Mouse (Mus musculus): ENCODE measurements around the gene Stard13. TPM values are rescaled to one million over a fixed set of nuclear protein-coding genes. Genes with fewer than 3 reads are reported as not detected.

Gene Stard13
- polyA plus RNA-seq, 1 experiment from 2014 or later = 4.2 TPM

DNA sequence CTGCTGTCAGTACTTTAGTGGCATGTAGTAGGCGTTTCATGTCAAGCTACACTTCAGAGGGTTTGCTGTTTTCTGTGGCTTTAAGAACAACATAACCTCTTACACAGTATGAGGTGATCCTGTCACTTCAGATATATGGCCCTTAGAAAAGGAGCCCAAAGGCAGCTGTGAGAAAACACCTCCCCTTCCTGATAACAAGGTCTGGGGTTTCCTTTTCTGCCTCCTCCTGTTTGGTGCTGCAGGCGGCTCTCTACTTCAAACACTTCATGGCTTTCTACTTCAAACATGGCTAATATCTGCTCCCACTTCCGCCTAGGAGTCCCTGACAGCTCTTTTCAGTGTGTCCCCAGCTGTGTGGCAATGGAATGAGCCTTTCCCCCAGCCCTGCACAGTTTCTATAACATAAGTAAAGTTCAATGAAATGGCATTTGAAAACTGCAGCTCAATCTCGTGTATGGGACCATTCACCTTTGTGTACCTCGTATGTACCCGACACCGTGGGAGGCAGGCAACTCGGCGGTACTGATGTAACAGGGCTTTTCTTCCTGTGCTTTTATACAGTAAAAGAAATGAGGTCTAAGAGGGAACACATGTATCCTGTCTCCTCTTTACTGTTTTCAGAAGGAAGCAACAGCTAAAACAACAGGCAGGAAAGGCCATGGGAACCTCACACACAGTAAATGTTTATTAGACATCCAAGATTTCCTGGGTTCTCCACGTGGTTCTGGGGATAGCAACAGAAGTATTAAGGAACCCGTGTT is 13.7 kb upstream of the Stard13 start:
- WGBS = 74% methylated on average over 11 of the region's 11 CpGs
- DNase-seq (ENCODE audit: low spot score) = no peak

GRCm38 (mm10) chr5:151246287-151246686 is 12.7 kb upstream of the Stard13 start:
- 95% methylated on average over 2 of the region's 2 CpGs for WGBS
- Histone ChIP-seq H3K4me3 (no peak overlapping the region), H3K36me3 (replicated peaks) (no peaks in the 10 kb centered on the region), H3K27me3 (replicated peaks; ENCODE audit: low read depth, poor library complexity, severe bottlenecking) (no peaks in the 10 kb centered on the region), H3K9me3 (no peaks in the 10 kb centered on the region), H3K27ac (replicated peaks) (no peak overlapping the region), H3K4me1 (peaks cover 7% of the 10 kb centered on the region; the same call in 1 of the 2 replicates)
- DNase-seq (ENCODE audit: low spot score) = no peak

More for the DNA sequence above, 13.7 kb upstream of the Stard13 start:
- Histone ChIP-seq H3K36me3 (replicated peaks) (no peaks in the 10 kb centered on the region), H3K27me3 (replicated peaks; ENCODE audit: low read depth, poor library complexity, severe bottlenecking) (no peaks in the 10 kb centered on the region), H3K4me3 (no peak overlapping the region), H3K9me3 (no peaks in the 10 kb centered on the region), H3K27ac (replicated peaks) (no peak overlapping the region), H3K4me1 (peaks cover 7% of the 10 kb centered on the region; the same call in 1 of the 2 replicates)

- Histone ChIP-seq H3K4me1 (peaks cover 7% of the 10 kb centered on the region; the same call in 1 of the 2 replicates), H3K27ac (replicated peaks) (no peak overlapping the region), H3K36me3 (replicated peaks) (no peaks in the 10 kb centered on the region), H3K9me3 (no peaks in the 10 kb centered on the region), H3K4me3 (no peak overlapping the region), H3K27me3 (replicated peaks; ENCODE audit: low read depth, poor library complexity, severe bottlenecking) (no peaks in the 10 kb centered on the region)
- 92% methylated on average over 5 of the region's 5 CpGs for WGBS
- no peak for DNase-seq (ENCODE audit: low spot score)
These were observed 11.9 kb upstream of the Stard13 start for GRCm38 (mm10) chr5:151245571-151245970.

DNA sequence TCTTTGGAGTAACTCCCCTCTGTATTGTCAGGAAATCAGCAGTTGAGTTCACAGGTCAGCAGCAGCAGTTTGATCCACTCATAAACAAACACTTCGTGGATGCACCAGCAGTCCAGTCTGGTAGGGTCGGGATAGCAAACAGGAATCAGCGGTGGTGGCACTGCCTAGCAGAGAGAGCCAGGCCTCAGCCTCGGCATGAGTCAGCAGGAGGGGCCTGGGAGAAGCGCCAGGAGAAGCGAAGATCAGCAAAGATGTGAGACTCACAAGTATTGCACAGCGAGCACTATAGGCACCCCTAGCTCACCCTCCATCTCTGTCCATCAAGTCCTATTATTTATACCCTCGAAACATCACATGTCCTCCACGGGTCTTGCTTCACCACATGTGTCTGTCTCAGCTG is 5.1 kb upstream of the Stard13 start:
- peaks cover 2% of the 10 kb centered on the region for H3K4me1 ChIP-seq
- no peaks in the 10 kb centered on the region for H3K9me3 ChIP-seq
- DNase-seq (ENCODE audit: low spot score) = no peak
- H3K27ac ChIP-seq (replicated peaks) = no peak overlapping the region
- WGBS = 85% methylated on average over 9 of the region's 9 CpGs
- H3K36me3 ChIP-seq (replicated peaks) = no peaks in the 10 kb centered on the region
- peaks cover 19% of the 10 kb centered on the region for H3K27me3 ChIP-seq (replicated peaks; ENCODE audit: low read depth, poor library complexity, severe bottlenecking)
- H3K4me3 ChIP-seq = no peak overlapping the region

DNA sequence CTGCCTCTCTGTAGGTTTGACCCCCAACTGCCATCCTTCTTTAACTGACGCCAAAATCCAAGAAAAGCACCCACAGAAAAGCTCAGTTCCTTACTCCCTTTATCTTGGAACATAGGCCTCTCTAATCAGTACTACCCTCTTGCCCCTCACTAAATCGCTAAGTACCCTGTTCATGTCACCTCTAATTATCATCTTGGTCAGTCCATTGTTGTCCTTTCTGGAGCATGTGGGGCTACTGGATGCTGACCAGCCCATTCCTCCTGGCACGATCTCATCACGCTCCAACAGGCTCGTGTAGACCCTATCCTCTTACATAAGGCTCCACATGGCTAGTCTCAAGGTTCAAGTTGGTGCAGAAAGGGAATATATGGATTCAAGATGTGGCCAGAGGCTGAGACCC is 2.8 kb upstream of the Stard13 start:
- no peak overlapping the region for H3K4me3 ChIP-seq
- H3K27ac ChIP-seq (replicated peaks) = no peak overlapping the region
- WGBS = 70% methylated on average over 5 of the region's 5 CpGs
- H3K27me3 ChIP-seq (replicated peaks; ENCODE audit: low read depth, poor library complexity, severe bottlenecking) = peaks cover 39% of the 10 kb centered on the region
- peaks cover 15% of the 10 kb centered on the region for H3K4me1 ChIP-seq
- DNase-seq (ENCODE audit: low spot score) = no peak
- no peaks in the 10 kb centered on the region for H3K9me3 ChIP-seq
- H3K36me3 ChIP-seq (replicated peaks) = no peaks in the 10 kb centered on the region

GRCm38 (mm10) chr5:151232576-151233299 is 898 bp downstream of the Stard13 start:
- Histone ChIP-seq H3K9me3 (no peaks in the 10 kb centered on the region), H3K4me1 (peaks cover 15% of the 10 kb centered on the region), H3K4me3 (peak overlapping the region; percentile 73), H3K27ac (replicated peaks) (no peak overlapping the region), H3K36me3 (replicated peaks) (no peaks in the 10 kb centered on the region), H3K27me3 (replicated peaks; ENCODE audit: low read depth, poor library complexity, severe bottlenecking) (peaks cover 43% of the 10 kb centered on the region)
- DNase-seq (ENCODE audit: low spot score) = no peak
- 13% methylated on average over 13 of the region's 13 CpGs for WGBS

GRCm38 (mm10) chr5:151231861-151232260 is 1.8 kb downstream of the Stard13 start:
- peaks cover 43% of the 10 kb centered on the region for H3K27me3 ChIP-seq (replicated peaks; ENCODE audit: low read depth, poor library complexity, severe bottlenecking)
- no peak overlapping the region for H3K4me3 ChIP-seq
- no peak for DNase-seq (ENCODE audit: low spot score)
- peaks cover 15% of the 10 kb centered on the region for H3K4me1 ChIP-seq
- WGBS = 91% methylated on average over 7 of the region's 7 CpGs
- H3K36me3 ChIP-seq (replicated peaks) = no peaks in the 10 kb centered on the region
- no peak overlapping the region for H3K27ac ChIP-seq (replicated peaks)
- H3K9me3 ChIP-seq = no peaks in the 10 kb centered on the region

- Histone ChIP-seq H3K27me3 (replicated peaks; ENCODE audit: low read depth, poor library complexity, severe bottlenecking) (peaks cover 43% of the 10 kb centered on the region), H3K4me3 (no peak overlapping the region), H3K36me3 (replicated peaks) (no peaks in the 10 kb centered on the region), H3K4me1 (peaks cover 15% of the 10 kb centered on the region), H3K27ac (replicated peaks) (no peak overlapping the region), H3K9me3 (no peaks in the 10 kb centered on the region)
- no peak for DNase-seq (ENCODE audit: low spot score)
- 89% methylated on average over 4 of the region's 4 CpGs for WGBS
These were observed 2.2 kb downstream of the Stard13 start for GRCm38 (mm10) chr5:151231411-151231810.

DNA sequence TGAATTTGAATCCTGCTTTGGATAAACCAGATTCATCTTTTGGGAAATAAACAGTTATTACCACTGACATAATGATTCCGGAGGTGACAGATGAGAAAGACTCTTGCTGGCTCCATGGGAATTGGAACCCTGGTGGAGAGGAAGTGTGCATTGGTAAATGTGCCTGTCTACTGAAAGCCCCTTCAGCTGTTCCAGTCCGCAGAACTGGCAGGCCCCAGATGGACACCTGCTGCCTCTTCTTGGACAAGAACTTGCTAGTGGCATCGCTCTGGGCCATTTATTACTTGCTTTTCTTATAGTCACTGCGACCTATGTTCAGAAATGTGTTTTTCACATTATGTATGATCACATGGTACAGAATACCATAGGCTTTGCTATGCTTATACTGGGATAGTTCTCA is 3.2 kb downstream of the Stard13 start:
- Histone ChIP-seq H3K4me1 (peaks cover 15% of the 10 kb centered on the region), H3K9me3 (no peaks in the 10 kb centered on the region), H3K27me3 (replicated peaks; ENCODE audit: low read depth, poor library complexity, severe bottlenecking) (peaks cover 41% of the 10 kb centered on the region), H3K27ac (replicated peaks) (no peak overlapping the region), H3K4me3 (no peak overlapping the region), H3K36me3 (replicated peaks) (no peaks in the 10 kb centered on the region)
- no peak for DNase-seq (ENCODE audit: low spot score)
- 94% methylated on average over 4 of the region's 4 CpGs for WGBS

DNA sequence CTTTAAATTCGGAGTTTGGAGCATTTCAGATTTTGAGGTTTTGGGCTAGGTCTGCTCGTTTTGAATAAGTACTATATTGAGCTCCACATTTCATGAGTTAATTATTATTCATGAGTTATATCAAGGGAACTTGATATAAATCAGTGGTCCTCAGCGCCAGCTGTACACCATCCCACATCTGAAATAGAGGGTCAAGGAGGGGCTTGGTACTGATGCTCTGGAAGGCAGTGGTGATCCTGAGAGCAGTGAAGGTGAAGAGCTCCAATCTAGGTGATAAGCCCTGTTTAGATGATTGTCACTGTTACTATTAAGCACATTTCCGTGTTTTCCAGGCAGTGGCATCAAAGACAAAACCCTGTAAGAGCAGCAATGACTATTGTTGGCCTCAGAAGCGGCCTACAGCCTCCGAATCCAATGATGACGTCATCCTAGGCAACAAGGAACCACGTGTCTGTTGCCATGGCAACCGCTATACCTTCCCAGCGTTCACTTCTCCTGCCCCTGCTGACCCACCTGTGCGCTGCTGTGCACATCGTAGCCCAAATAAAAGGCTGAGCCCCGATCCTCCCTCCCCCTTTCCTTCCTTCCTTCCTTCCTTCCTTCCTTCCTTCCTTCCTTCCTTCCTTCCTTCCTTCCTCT is 5.2 kb downstream of the Stard13 start:
- WGBS = 75% methylated on average over 13 of the region's 13 CpGs
- no peaks in the 10 kb centered on the region for H3K36me3 ChIP-seq (replicated peaks)
- peaks cover 23% of the 10 kb centered on the region for H3K27me3 ChIP-seq (replicated peaks; ENCODE audit: low read depth, poor library complexity, severe bottlenecking)
- no peak for DNase-seq (ENCODE audit: low spot score)
- peaks cover 10% of the 10 kb centered on the region for H3K4me1 ChIP-seq
- no peaks in the 10 kb centered on the region for H3K9me3 ChIP-seq
- no peak overlapping the region for H3K4me3 ChIP-seq
- no peak overlapping the region for H3K27ac ChIP-seq (replicated peaks)

GRCm38 (mm10) chr5:151223696-151224366 is 9.8 kb downstream of the Stard13 start:
- no peaks in the 10 kb centered on the region for H3K9me3 ChIP-seq
- no peak for DNase-seq (ENCODE audit: low spot score)
- no peaks in the 10 kb centered on the region for H3K27me3 ChIP-seq (replicated peaks; ENCODE audit: low read depth, poor library complexity, severe bottlenecking)
- no peak overlapping the region for H3K4me3 ChIP-seq
- H3K4me1 ChIP-seq = peaks cover 6% of the 10 kb centered on the region
- WGBS = 74% methylated on average over 4 of the region's 4 CpGs
- H3K27ac ChIP-seq (replicated peaks) = no peak overlapping the region
- H3K36me3 ChIP-seq (replicated peaks) = no peaks in the 10 kb centered on the region

DNA sequence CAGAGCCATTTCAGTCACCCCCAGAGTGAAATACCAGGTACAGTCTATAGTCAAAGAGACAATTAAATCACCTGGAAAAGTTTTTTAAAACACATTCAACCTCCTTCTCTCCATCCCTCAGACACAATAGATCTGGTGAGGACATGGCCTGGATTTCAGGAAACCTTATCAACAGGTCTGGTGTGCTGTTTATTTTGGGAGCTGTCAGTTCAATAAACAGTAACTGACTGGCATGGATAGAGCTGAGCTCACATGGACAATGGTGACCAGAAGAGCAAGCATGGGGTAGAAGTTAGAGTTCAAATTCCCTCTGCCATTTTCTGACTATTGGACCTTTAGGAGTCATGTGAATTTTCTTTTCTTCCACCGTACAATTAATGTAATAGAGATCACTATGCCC is 10.8 kb downstream of the Stard13 start:
- no peaks in the 10 kb centered on the region for H3K27me3 ChIP-seq (replicated peaks; ENCODE audit: low read depth, poor library complexity, severe bottlenecking)
- WGBS = 98% methylated on average over 1 of the region's 1 CpGs
- H3K4me1 ChIP-seq = peaks cover 12% of the 10 kb centered on the region
- H3K4me3 ChIP-seq = no peak overlapping the region
- DNase-seq (ENCODE audit: low spot score) = no peak
- H3K9me3 ChIP-seq = no peaks in the 10 kb centered on the region
- no peaks in the 10 kb centered on the region for H3K36me3 ChIP-seq (replicated peaks)
- H3K27ac ChIP-seq (replicated peaks) = no peak overlapping the region
